Mouse (Mus musculus): ENCODE data around the gene Card6. TPM values are rescaled to one million over a fixed set of nuclear protein-coding genes. Genes with fewer than 3 reads are reported as not detected.

Gene Card6
- polyA plus RNA-seq, 2 experiments, result 0.98 to 1.3 TPM

DNA sequence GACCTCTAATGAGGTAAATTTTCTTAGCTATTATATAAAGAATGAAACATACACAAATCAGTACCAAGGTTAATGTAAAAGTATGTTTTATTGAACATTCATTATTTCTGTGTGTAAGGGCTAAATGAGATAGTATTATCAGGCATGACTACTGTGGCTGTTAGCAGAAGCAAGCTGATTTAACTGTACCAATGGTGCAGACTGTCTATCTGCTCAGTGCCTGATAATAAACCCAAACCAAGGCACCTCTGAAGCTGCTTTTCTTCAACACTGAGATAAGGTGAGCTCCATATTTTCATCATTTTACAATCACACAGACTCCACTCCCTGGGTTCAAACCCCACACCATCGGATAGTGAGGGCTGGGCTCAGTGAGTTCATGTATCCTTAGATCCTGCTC is 11.0 kb downstream of the Card6 start:
- WGBS, result 100% methylated on average over 1 of the region's 1 CpGs
- Histone ChIP-seq H3K9me3 (ENCODE audit: control insufficient read depth, low read length) (no peaks in the 10 kb centered on the region), H3K4me1 (ENCODE audit: control insufficient read depth, insufficient read depth, low read length) (no peaks in the 10 kb centered on the region), H3K9ac (ENCODE audit: low read depth, low read length, severe bottlenecking) (no peak overlapping the region), H3K4me3 (replicated peaks; ENCODE audit: low read length) (no peak overlapping the region), H3K27ac (replicated peaks; ENCODE audit: low read depth, low read length) (no peak overlapping the region), H3K4me2 (replicated peaks; ENCODE audit: low read depth, low read length, severe bottlenecking) (no peak overlapping the region), H3K27me3 (ENCODE audit: control insufficient read depth, insufficient read depth, low read length) (no peaks in the 10 kb centered on the region), H3K36me3 (ENCODE audit: control insufficient read depth, insufficient read depth, low read length) (no peaks in the 10 kb centered on the region)
- DNase-seq (ENCODE audit: low spot score) (no peak), ATAC-seq (ENCODE audit: low FRiP score, low read depth) (no peak)
- no peak for TF ChIP-seq POLR2A (IDR thresholded peaks at IDR 0.05; ENCODE audit: borderline replicate concordance, extremely low read depth, insufficient read depth, insufficient read length)

DNA sequence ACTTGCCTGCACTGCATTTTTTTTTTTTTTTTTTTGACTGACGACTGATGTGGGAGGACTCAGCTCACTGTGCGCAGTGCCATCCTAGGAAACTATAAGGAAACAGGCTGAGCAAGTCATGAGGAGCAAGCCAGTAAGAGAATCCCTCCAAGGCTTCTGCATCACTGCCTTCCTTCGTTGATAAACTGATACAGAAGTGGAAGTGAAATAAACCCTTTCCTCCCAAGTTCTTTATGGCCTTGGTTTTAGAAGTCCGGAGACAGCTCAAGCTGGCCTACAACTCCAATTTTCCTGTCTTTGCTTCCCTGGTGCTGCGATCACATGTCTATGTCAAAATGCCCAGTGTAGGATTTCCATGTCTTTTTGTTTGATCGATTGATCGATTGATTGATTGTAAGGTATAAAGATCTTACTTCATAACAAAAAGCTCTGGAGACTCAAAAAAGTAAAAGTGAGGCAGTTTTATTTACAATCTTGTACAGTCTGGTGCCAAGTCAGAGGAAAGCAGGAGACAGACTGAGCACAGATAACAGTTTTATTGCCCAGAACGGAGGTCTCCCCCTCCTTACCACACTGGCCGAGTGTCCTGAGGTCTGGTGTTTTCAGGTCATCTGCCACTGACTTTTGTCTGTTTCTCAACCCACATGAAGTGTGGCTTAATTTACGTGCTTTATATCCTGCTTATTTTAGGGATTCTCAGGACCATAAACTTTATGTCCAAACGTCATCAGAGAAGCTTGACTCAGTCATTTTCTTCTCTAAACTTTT is 12.6 kb downstream of the Card6 start:
- Histone ChIP-seq H3K27ac (replicated peaks; ENCODE audit: low read depth, low read length) (no peak overlapping the region), H3K9ac (ENCODE audit: low read depth, low read length, severe bottlenecking) (no peak overlapping the region), H3K4me3 (replicated peaks; ENCODE audit: low read length) (no peak overlapping the region), H3K4me1 (ENCODE audit: control insufficient read depth, insufficient read depth, low read length) (no peaks in the 10 kb centered on the region), H3K36me3 (ENCODE audit: control insufficient read depth, insufficient read depth, low read length) (no peaks in the 10 kb centered on the region), H3K9me3 (ENCODE audit: control insufficient read depth, low read length) (no peaks in the 10 kb centered on the region), H3K27me3 (ENCODE audit: control insufficient read depth, insufficient read depth, low read length) (no peaks in the 10 kb centered on the region), H3K4me2 (replicated peaks; ENCODE audit: low read depth, low read length, severe bottlenecking) (no peak overlapping the region)
- no peak for TF ChIP-seq POLR2A (IDR thresholded peaks at IDR 0.05; ENCODE audit: borderline replicate concordance, extremely low read depth, insufficient read depth, insufficient read length)
- ATAC-seq (ENCODE audit: low FRiP score, low read depth), result no peak
- DNase-seq (ENCODE audit: low spot score), result no peak
- 68% methylated on average over 11 of the region's 11 CpGs for WGBS

GRCm38 (mm10) chr15:5090131-5090530 is 18.2 kb downstream of the Card6 start:
- no peak overlapping the region for H3K27ac ChIP-seq (replicated peaks; ENCODE audit: low read depth, low read length)
- no peak overlapping the region for H3K9ac ChIP-seq (ENCODE audit: low read depth, low read length, severe bottlenecking)
- H3K4me3 ChIP-seq (replicated peaks; ENCODE audit: low read length), result no peak overlapping the region
- ATAC-seq (ENCODE audit: low FRiP score, low read depth) (no peak), DNase-seq (ENCODE audit: low spot score) (no peak)
- no peaks in the 10 kb centered on the region for H3K27me3 ChIP-seq (ENCODE audit: control insufficient read depth, insufficient read depth, low read length)
- no peak overlapping the region for H3K4me2 ChIP-seq (replicated peaks; ENCODE audit: low read depth, low read length, severe bottlenecking)
- H3K9me3 ChIP-seq (ENCODE audit: control insufficient read depth, low read length), result no peaks in the 10 kb centered on the region
- no peak for TF ChIP-seq POLR2A (IDR thresholded peaks at IDR 0.05; ENCODE audit: borderline replicate concordance, extremely low read depth, insufficient read depth, insufficient read length)
- H3K36me3 ChIP-seq (ENCODE audit: control insufficient read depth, insufficient read depth, low read length), result no peaks in the 10 kb centered on the region
- WGBS, result 89% methylated on average over 10 of the region's 10 CpGs
- no peaks in the 10 kb centered on the region for H3K4me1 ChIP-seq (ENCODE audit: control insufficient read depth, insufficient read depth, low read length)

DNA sequence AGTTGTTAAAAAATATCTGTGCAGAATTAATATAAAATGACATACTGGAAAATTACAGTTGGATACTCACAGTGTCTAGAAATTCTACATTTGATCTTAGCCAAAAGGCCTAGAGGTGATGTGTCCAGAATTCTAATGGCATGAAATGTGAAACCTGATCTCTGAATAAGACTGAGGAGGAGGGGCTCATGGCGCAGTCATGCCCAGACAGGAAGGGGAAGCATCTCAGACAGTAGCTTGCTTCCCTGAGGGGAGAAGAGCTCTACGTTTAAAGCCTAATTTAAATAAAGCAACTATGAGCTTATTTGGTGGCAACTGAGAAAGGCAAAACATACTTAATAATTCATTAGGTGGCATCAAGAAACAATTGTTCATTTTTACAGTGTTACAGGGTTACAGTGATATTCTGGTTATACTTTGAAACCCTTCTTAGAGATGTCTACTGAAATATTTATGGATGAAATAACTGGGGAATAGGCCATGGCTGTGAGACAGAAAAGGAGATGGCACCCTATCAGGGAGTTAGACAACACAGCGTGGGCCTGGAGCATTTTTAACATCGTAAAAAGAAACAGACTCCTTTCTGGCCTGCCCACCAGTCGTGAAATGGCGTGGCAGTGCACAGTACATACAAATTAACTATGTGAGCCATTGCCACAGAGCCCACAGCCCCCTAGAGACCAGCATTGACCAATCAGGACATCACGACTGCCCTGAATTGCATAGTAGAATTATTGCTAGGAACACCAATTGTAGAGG is 19.3 kb downstream of the Card6 start:
- ATAC-seq (ENCODE audit: low FRiP score, low read depth) (no peak), DNase-seq (ENCODE audit: low spot score) (no peak)
- H3K4me1 ChIP-seq (ENCODE audit: control insufficient read depth, insufficient read depth, low read length), result no peaks in the 10 kb centered on the region
- no peak overlapping the region for H3K4me2 ChIP-seq (replicated peaks; ENCODE audit: low read depth, low read length, severe bottlenecking)
- no peak overlapping the region for H3K9ac ChIP-seq (ENCODE audit: low read depth, low read length, severe bottlenecking)
- H3K4me3 ChIP-seq (replicated peaks; ENCODE audit: low read length), result no peak overlapping the region
- no peak overlapping the region for H3K27ac ChIP-seq (replicated peaks; ENCODE audit: low read depth, low read length)
- WGBS, result 35% methylated on average over 7 of the region's 7 CpGs
- no peak for TF ChIP-seq POLR2A (IDR thresholded peaks at IDR 0.05; ENCODE audit: borderline replicate concordance, extremely low read depth, insufficient read depth, insufficient read length)
- no peaks in the 10 kb centered on the region for H3K27me3 ChIP-seq (ENCODE audit: control insufficient read depth, insufficient read depth, low read length)
- no peaks in the 10 kb centered on the region for H3K9me3 ChIP-seq (ENCODE audit: control insufficient read depth, low read length)
- H3K36me3 ChIP-seq (ENCODE audit: control insufficient read depth, insufficient read depth, low read length), result no peaks in the 10 kb centered on the region

DNA sequence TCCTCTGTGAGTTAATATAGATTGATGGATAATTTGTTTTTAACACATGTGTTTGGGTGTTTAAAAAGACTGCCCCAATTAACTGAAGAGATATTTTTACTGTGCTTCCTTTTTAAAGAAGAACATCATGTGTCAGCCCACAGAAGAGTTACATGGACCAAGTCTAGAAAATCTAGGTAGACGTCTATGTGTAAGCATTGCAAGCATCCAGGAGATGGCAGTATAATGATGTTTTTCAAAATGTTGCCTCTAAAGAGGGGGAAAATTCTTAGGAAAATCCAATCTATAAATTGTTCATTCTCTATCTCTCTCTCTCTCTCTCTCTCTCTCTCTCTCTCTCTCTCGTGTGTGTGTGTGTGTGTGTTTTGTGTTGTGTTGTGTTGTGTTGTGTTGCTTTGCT is 22.2 kb downstream of the Card6 start:
- H3K4me1 ChIP-seq (ENCODE audit: control insufficient read depth, insufficient read depth, low read length), result no peaks in the 10 kb centered on the region
- no peak overlapping the region for H3K4me2 ChIP-seq (replicated peaks; ENCODE audit: low read depth, low read length, severe bottlenecking)
- H3K4me3 ChIP-seq (replicated peaks; ENCODE audit: low read length), result no peak overlapping the region
- H3K36me3 ChIP-seq (ENCODE audit: control insufficient read depth, insufficient read depth, low read length), result no peaks in the 10 kb centered on the region
- H3K9ac ChIP-seq (ENCODE audit: low read depth, low read length, severe bottlenecking), result no peak overlapping the region
- peak; percentile 68 for DNase-seq (ENCODE audit: low spot score)
- TF ChIP-seq POLR2A (IDR thresholded peaks at IDR 0.05; ENCODE audit: borderline replicate concordance, extremely low read depth, insufficient read depth, insufficient read length), result no peak
- H3K9me3 ChIP-seq (ENCODE audit: control insufficient read depth, low read length), result no peaks in the 10 kb centered on the region
- 17% methylated on average over 2 of the region's 2 CpGs for WGBS
- ATAC-seq (ENCODE audit: low FRiP score, low read depth), result no peak
- H3K27me3 ChIP-seq (ENCODE audit: control insufficient read depth, insufficient read depth, low read length), result no peaks in the 10 kb centered on the region
- no peak overlapping the region for H3K27ac ChIP-seq (replicated peaks; ENCODE audit: low read depth, low read length)

All from limb, embryonic 14.5 days (tissue).